Mouse (Mus musculus) splenic B cell, adult 2 months (primary cell): Measurements from ENCODE around the gene Creb5.

Experiments used
- DNase-seq: peaks from one replicate; pipeline ENCODE4 v3.0.0-alpha.2; 2011; ENCODE audit warnings: low read depth, low spot score
- H3K27me3 ChIP-seq: 2 replicates; pipeline ENCODE4 v1.6.1; 2012; ENCODE audit warnings: mild to moderate bottlenecking, low read length, moderate library complexity, mixed read lengths; ENCODE audit not compliant: control insufficient read depth, poor library complexity, insufficient read depth, severe bottlenecking
- H3K36me3 ChIP-seq: 2 replicates; pipeline ENCODE4 v1.6.1; 2012; ENCODE audit warnings: mild to moderate bottlenecking, low read length, moderate library complexity, mixed read lengths; ENCODE audit not compliant: control insufficient read depth, poor library complexity, insufficient read depth, severe bottlenecking

The Creb5 gene

DNA sequence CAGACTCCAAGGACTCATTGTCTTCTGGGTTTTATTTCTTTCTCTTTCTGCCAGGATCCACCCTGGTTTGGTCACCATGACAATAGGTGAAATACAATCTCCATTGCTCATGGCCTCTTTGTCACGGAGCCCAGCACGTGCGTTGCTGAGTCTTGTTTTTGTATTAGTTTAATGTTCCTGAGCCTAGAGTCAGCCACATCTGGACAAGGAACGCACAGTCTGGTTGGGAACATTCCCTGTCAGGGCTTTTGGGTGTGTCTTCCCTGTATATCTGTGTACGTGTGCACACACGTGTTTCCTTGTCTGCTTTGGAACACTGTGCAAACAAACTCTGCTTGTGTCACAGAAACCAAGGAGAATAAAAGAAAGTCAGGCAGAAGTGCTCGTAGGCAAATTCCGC, 331.1 kb downstream of the Creb5 start:
- no peaks in the 10 kb centered on the region for H3K27me3 ChIP-seq
- no peak for DNase-seq
- H3K36me3 ChIP-seq, result no peaks in the 10 kb centered on the region

DNA sequence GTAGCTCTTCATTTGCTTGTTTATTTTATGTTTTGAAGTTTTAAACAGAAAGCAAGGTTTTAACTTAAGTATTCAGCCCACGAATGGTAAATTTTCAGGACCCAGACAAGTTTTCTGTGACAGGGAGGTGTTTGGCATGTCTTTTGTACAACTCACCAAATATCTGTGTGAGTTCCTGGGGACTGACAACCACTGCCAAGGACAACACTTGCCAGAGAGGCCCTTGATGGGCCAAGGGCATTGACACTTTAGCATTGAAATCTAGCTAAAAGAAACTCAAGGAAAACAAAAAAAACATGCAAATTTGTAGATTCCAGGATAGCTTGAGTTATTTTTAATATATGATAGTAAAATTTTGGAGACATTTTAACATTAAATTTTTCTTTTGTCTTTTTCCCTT, 332.6 kb downstream of the Creb5 start:
- no peaks in the 10 kb centered on the region for H3K36me3 ChIP-seq
- no peak for DNase-seq

DNA sequence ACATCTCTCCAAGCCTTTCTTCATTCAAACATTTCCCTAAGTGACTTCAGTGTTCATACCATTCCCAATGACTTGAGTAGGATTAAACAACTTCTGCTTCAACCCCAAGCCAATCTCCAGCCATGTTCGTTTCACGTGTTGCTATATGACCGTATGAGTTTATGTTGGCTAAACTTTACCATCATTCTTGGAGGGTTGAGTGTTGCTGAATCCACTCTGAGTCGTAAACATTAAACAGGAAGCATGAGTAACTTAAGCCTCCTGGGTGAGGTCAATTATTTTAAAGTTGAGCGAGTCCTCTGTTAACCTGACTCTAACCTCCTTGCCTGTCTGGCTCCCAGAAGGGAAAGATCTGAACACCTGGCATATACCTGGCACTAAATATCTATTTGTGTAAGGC, 334.2 kb downstream of the Creb5 start:
- no peaks in the 10 kb centered on the region for H3K27me3 ChIP-seq
- no peak for DNase-seq
- no peaks in the 10 kb centered on the region for H3K36me3 ChIP-seq

More for the DNA sequence above, 332.6 kb downstream of the Creb5 start:
- H3K27me3 ChIP-seq, result no peaks in the 10 kb centered on the region

DNA sequence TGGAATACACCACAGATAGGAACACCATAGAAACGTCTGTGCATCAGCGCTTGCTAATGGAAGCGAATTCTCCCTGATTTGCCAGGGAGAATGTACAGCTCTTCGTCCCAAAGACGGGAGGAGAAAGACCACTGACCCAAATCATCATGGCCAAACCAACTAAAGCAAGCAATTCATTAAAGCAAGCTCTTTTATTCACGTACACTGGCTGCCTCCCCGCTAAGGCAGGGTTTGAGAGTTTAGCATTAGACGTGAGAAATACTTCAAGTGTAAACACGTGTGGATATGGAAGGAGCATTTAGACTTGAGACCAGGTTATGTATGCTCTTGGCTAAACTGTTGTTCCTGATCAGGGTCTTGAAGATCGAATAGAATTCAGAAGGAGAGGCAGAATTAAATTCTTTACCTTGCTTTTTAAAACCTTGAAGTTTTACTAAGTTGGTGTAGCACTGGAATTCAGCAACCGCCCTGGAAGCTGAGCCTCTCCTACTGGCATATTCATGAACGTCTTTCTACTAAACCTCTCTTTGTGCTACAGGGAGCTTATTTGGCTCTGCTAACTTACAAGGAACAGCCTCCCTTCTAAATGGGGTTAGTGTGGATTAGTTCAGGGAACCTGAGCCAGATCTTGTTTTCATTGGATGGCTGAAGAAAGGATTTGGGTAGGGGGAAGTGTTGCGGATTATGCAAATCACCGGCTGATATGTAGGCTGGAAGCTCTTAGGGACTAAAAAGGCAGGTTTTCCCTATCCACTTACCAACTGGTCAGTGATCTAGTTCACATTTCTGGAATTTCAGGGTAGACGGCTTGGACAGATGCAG, 337.6 kb downstream of the Creb5 start:
- DNase-seq, result no peak
- H3K27me3 ChIP-seq, result no peaks in the 10 kb centered on the region
- no peaks in the 10 kb centered on the region for H3K36me3 ChIP-seq

DNA sequence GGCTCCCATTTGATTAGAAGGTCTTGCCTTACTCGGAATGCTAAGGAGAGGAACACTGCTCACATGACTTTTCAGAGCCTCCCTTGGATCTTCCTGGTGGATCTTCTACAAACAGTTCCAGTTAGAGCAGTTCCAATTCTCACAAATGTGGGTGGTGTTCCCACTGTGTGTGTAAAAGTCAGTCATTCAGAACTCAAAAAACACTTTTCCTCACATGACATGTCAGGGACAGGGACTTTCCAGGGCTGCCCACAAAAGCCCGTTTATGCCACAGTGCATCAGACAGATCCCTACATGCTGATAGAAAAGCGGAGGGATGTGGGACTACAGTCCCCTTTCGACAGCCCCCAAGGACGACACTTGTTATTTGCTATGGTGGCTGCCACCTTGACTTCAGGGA, 339.0 kb downstream of the Creb5 start:
- Histone ChIP-seq H3K36me3 (no peaks in the 10 kb centered on the region), H3K27me3 (no peaks in the 10 kb centered on the region)
- DNase-seq, result no peak

DNA sequence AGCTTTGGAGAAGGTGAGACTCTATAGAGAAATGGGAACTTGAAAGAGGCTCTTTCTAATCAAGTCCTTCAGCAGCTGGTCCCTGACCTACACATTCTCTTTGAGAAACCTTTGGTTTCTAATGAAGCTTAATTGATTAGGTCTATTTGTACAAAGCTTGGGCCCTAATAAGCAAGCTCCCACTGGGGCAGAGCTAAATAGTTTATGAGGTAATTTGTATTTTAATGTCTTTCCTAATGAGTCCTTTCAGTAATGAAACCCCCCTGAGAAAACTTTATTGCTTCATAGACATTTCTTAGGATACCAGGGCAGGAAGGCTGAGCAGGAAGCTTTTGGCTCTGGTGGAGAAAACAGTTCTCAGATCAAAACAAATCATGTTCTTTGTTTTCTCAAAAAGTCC, 341.6 kb downstream of the Creb5 start:
- Histone ChIP-seq H3K27me3 (no peaks in the 10 kb centered on the region), H3K36me3 (no peaks in the 10 kb centered on the region)
- DNase-seq, result no peak

DNA sequence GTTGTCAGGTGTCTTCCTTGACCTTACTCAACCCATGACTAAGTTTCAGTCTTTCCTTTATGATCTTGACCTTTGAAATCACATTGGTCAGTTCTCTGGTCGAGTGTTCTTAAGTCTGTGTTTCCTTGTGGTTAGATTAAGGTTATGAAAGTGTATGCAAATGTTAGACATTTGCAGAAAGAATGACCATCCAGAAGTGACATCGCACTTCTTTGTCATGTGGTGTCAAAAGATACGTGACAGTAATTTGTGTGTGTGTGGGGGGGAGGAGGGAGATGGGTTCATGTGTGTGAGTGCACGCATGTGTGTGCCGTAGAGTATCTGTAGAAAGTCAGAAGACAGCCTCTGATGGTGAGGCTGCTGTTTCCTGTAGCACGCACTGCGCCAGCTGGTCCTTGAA, 348.4 kb downstream of the Creb5 start:
- no peak for DNase-seq
- H3K36me3 ChIP-seq, result no peaks in the 10 kb centered on the region
- H3K27me3 ChIP-seq, result no peaks in the 10 kb centered on the region

DNA sequence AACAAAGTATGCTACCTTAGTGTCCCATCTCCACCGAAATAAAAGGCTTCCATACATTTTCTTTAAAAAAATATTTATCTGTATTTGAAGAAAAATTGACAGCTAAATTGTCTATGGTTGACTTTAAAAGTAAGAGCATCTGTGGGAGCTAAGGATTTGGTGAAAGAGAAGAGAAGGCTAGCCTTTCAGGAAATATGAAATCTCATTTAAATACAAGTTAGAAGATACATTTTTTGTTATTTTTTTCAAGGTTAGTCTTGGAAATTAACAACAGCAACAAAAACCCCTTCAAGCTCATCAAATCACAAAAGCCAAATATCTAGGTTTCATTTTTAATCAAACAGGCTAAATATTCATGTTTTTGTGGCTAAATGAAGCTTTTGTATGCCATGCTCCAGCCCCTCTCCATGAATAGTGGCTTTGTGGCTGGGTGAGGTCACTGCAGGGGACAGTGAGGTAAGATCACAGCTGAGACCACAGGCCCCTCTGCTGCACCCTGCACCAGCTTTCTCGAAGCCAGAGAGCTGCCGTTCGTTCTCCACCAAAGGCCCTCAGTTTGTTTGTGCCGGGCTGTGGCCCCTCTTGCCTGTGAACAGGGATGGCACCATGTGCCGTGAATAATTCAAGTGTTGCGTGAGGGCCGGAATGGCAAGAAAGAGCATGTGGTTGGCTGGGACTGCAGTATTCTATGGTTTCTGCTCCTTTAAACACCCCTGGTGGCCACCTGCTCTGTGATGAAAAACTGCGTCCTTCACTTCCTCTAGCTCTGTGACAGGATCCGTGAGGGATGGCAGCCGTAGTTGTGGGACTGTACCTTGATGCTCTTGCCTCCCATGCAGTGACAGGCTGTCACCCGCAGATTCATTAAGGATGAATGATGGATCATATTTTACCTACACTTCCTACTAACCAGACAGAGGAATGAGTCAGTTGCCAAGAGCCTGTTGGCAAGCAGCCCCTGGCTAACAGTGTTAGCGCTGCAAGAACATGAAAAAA, 350.6 kb downstream of the Creb5 start:
- H3K27me3 ChIP-seq, result no peaks in the 10 kb centered on the region
- DNase-seq, result no peak
- H3K36me3 ChIP-seq, result no peaks in the 10 kb centered on the region

DNA sequence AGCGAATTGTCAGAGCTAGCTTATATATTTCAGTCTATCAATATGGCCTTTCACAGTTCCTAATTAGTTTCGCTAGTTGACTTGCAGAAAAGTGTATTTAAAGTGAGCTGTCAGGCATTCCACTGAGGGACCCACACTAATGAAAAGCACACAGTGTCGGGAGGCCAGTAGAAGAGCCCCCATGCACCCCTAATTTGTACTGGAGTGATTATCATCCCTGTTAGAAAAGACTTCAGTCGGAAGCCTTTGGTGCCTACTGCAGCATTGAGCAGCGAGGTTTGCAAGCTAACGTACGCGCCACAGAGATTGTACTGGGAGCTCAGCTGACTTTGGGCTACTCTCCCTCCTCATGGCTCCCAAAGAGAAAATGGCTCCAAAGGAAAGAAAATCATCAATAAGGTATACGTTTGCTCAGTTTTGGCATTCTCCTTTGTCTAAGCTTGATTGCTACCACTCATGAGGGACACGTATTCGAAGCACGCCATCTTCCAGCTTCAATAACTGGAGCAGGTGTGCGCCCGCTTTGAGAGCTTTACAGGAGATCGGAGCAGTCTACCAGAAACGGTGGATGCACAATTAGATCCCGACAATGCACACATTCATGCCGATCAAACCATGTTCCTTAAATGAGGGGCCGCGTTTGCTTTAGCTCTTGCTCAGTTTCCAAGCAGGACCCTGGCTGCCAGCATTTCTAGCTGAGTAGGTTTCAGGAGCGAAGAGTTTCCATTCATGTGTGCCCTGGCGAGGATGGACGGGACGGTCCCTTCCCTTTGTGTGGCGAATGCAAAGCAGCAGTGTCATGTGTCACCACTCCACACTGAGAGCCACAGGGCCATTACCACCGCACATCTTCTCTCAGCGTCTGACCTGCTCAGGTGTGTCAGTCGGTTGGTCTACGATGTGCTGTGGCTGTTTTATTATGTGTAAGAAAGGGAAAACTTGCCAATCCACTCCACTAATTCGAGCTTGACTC, 354.8 kb downstream of the Creb5 start:
- Histone ChIP-seq H3K27me3 (no peaks in the 10 kb centered on the region), H3K36me3 (no peaks in the 10 kb centered on the region)
- no peak for DNase-seq

DNA sequence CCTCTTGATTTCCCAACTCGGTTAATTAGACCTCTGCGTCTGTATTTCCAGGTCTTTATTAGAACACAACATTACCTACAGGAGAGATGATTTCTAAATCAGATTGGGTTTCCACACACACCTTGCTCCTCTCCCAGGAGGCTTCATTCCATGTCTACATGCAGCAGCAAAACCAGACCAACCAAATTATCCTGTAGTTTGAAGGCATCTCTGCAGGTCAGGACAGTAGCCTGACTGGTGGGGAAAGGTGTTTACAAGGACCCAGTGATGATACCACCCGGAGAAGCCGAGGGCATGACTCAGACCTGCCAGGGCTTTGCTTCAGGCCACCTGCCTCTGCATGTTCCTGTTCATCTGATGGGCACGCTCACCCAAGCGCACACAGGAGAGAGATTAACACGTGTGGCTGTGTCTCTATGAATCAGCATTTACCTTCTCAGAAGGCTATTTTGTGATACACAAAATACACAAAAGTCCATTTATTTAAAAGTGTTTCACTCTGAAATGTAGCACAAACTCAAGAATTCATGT, 355.8 kb downstream of the Creb5 start:
- no peaks in the 10 kb centered on the region for H3K27me3 ChIP-seq
- no peak for DNase-seq
- H3K36me3 ChIP-seq, result no peaks in the 10 kb centered on the region

DNA sequence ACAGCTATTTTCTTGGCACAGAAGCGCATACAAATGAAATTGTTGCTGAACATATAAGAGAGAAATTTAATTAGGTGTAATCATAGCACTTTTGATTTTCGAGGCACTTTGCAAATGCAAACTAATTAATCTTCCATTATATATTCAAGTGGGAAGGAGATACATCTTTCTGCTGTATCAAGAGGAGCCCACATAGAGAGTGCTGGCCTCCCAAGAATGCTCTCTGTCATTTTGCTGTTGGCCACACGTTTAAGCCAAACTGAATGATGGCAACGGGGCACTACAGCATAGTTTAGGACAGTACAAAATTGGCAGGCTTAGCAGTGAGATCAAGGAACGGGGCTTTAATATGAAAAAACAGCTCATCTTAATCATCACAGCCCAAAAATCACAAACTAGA, 356.4 kb downstream of the Creb5 start:
- Histone ChIP-seq H3K36me3 (no peaks in the 10 kb centered on the region), H3K27me3 (no peaks in the 10 kb centered on the region)
- DNase-seq, result no peak

DNA sequence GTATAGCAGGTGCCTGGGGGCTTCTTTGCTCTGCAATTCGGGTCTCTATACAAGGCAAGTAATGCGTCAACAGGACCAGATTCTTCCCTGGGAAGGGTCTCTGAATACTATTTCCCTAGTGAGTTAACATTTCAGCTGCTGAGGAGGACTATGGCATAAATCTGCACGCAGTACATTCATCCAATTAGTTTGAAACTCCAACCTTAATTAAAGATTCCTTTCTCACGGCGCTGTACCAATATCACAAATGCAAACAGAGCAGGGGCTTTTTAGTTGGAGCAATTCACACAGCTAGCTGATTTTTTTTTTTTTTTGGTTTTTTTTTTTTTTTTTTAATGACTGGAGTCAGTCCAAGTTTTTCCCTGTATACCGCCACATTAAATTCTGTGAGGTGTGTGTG, 357.0 kb downstream of the Creb5 start:
- no peaks in the 10 kb centered on the region for H3K27me3 ChIP-seq
- H3K36me3 ChIP-seq, result no peaks in the 10 kb centered on the region
- DNase-seq, result no peak

DNA sequence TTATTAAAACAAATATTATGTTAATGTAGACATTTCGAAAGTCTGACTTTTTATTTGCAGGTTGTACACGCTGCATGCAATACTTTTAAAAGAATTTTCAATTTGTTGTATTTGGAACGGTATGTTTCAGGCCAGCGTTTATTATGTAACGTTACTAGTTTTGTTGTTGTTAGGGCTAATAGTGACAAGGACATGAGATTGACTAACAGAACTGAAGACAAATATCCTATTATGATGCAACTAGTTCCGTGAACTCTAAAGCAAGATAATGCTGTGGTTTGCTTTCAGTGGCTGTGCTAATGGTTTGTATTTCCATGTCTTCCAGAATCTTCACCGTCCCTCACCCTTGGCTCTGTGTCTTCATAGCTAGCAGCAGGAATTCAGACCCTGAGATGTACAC, 357.9 kb downstream of the Creb5 start:
- H3K27me3 ChIP-seq, result no peaks in the 10 kb centered on the region
- H3K36me3 ChIP-seq, result no peaks in the 10 kb centered on the region
- DNase-seq, result no peak

DNA sequence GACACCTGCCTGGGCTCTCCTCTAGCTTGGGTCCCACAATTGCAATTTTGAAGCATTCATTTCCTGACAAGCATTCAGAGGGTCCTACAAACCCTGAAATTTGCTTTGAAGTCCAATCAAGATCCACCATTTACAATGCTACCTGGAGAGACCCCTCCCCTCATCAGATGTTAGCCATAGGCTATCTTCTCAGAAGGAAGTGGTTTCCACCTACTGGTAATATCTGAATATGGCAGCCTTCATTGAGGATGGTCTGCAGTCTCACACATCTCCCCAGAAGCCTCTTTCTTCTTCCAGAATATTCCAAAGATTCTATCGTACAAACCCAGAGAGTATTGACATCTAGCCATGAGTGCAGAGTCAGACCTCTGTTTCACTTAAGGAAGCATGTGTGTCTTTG, 362.7 kb downstream of the Creb5 start:
- Histone ChIP-seq H3K36me3 (no peaks in the 10 kb centered on the region), H3K27me3 (no peaks in the 10 kb centered on the region)
- no peak for DNase-seq
